Mouse (Mus musculus): ENCODE results near the gene Tbc1d8.
A peak's percentile ranks its signal among the peaks of the same experiment; 100 is the strongest.

DNA sequence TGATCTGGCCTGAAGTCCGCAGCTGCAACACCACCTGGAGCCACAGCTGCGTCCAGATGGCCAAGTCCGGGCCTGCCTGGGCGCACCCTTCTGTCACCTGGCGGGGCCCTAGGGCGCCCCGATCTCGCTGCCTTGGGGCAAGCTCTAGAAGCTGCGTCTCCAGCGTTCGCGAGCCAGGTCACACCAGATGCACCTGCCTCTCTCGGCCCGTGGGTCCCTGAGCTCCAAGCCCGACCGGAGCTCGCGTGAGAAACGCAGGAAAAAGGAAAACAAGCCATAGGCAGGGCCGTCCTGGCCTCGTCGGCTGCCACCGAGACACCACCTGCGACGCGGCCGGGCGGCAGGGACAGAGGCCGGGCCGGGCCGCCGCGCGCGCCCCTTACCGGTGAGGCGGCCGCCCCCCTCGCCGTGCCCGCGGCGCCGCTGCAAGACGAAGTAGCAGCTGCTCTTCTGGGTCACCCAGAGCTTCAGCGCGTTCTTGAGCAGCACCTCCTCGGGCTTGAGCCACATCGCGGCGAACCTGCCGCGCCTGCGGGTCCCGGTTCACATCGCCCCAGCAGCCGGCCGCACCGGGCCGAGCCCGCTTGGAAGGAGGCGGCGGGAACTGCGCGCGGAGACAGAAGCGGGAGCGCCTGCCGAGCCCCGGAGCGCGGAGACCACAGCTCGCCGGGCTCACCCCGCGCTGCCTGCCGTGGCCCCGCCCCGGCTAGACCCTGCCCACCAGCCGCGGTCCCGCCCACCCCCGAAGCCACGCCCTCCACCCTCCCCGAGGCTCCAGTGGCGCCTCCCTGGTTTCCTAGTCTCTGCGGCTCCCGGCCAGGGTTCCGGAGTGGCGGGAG is at the start of gene Tbc1d8:
- TF ChIP-seq CTCF (IDR thresholded peaks at IDR 0.05) (0 out of 2 replicates have a peak, but pooled peaks have one; percentile 2), EP300 (IDR thresholded peaks at IDR 0.05) (no peak)
